Mouse (Mus musculus): ENCODE data around the gene Tnfsf11.

Gene Tnfsf11

DNA sequence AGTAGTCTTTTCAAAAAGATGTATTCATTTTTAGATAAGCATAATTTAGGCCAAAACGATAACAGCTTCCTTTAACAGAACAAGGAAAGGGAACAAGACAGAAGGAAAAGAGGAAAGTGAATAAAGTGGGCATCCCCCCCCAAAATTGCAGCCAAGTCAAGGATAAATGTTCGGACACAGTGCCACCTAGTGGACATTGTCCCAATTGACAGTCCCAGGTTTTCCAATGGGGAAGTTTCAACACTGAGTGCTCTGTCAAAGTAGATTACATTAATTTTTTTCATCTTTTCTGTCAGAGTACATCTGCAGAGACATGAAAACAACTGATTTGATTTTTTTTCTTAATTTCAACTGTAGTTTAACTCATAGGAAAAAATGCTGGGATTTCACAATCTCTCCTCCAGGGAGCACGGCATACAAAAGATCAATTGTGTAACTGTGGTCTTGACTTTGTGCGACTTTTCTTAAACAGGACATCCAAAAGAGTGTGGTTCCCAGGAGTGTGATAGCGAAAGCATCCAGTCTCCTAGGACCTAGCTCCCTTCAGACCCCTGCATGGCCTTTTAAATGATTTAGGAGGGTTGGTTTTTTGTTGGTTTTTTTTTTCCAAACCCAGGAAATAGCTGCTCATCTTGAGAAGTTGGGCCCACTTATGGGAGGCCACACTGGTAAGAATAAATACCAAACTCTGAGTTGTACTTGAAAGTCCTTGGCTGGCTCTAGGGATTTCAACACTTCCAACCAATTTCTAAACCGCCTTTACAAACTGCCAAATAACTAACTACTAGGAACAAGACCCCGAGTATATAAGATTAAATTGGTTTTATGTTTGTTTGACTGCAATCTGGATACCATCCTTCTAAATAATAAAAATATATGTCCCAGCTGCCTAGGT is 19.7 kb downstream of the Tnfsf11 start:
- peak in 1 of 2 experiments; percentile 30 for DNase-seq

GRCm38 (mm10) chr14:78286011-78286548 is 21.8 kb downstream of the Tnfsf11 start:
- no peak for DNase-seq

DNA sequence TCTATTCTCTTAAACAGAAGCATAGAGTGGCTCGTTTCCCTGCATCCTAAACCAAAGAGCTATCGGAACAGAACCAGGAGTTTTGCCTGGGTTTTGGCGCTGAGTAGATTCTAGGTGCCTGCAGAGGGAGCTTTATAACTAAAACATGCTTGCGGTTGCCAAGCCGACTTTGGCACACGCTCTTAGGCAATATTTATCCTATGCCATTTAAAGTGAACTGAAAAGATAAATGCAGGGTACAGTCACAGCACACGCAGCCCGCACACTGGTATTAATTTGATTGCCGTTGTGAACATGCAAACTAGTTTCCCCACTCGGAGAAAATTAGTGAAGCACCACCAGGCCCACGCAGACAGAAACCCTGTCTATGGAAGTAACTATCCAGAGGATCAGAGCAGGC is 25.4 kb downstream of the Tnfsf11 start:
- DNase-seq: no peak

- no peak for DNase-seq
These were observed 31.4 kb downstream of the Tnfsf11 start for GRCm38 (mm10) chr14:78276395-78276930.

GRCm38 (mm10) chr14:78274851-78275250 is 33.0 kb downstream of the Tnfsf11 start:
- DNase-seq: no peak

DNA sequence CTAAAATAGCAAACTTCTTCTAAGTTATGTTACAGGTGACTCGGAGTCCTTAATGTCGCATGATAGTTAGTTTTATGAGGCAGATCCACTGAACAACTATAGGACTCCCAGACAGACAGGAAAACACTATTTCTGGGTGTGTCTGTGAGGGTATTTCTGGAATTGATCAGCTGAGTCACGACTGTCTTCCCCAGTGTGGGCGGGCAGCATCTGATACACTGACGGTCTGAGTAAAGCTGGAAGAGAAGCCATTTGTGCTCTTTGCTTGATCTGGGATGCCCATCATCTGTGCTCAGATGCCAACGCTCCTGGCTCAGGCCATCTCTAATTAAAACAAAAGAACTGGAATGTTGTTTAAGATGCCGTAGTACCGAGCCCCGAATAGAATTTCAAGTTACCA is 33.7 kb downstream of the Tnfsf11 start:
- DNase-seq: no peak

DNA sequence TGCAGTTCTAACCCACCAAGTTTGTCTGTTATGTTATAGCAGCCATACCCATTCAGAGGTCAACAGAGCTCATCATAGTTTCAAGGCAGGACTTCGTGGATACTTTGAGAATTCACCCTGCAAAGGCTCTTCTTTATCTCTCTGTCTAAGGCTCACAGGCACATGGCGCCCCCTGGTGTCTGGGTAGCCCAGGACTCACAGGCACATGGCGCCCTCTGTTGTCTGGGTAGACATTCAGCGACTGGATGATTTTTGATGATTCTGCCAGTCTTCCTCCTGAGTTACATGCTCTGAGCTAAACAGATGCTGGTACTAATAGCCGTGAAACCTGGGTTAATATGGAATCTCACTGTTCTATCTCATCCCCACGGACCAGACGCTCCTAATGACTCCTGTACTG is 34.3 kb downstream of the Tnfsf11 start:
- DNase-seq: peak; percentile 10 to 56

GRCm38 (mm10) chr14:78264876-78265275 is 43.0 kb downstream of the Tnfsf11 start:
- DNase-seq: no peak

- no peak for DNase-seq
These were observed 45.2 kb downstream of the Tnfsf11 start for GRCm38 (mm10) chr14:78262596-78262995.

DNA sequence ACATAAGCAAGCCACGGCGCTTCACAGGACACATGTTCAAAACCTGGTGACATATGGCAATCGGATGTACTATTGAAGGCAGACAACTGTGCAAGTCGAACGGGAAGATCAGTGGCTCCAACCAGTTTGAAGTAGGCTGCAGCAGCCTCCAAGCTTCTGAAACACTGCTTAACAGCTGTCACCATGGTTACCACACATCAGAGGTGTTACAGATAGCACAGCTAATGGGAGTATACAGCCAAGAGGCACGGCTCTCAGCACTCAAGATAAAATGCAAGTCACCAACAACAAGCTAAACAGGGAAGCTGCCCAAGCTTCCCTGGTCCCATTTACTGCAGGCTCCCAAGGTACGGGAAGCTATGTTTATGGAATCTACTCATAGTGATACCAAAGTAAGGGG is 46.6 kb downstream of the Tnfsf11 start:
- no peak for DNase-seq

DNA sequence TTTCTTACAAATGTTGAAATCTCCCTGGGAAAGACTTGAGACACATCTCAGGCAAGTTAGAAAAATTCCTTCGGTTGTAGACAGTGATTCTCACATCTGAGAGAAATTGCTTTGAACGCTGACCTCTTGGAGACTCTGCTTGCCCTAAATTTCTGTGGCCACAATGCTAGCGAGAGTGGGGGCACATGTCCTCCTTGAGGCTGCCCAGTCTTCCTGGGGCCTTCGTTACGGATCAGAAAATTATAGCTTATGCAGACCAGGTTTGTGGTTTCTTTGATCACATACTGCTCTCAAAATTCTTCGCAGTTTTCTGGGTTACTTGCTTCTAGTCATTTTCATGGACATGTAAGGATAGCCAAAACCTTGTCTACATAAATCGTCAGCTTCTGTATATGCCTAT is 53.8 kb downstream of the Tnfsf11 start:
- no peak for DNase-seq

DNA sequence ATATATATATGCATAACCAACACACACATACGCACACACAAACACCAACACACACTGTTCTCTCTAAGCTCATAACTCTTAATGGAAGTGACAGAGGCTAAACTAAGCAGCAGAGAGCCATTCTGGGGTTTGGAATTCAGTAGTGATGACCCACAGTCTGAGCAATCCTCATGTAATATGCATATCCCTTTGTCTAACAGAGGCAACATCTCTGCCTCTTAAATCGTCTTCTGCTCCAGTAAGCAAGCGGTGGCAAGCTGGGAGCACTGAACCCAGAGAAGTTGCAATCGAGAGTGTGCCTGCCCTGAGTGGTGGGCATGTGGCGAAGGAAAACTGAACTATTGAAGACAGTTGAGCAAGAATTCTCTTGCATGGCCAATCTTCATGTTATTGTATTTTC is 61.2 kb downstream of the Tnfsf11 start:
- DNase-seq: no peak

- no peak for DNase-seq
These were observed 63.0 kb downstream of the Tnfsf11 start for GRCm38 (mm10) chr14:78244811-78245210.

GRCm38 (mm10) chr14:78239346-78239745 is 68.5 kb downstream of the Tnfsf11 start:
- no peak for DNase-seq

DNA sequence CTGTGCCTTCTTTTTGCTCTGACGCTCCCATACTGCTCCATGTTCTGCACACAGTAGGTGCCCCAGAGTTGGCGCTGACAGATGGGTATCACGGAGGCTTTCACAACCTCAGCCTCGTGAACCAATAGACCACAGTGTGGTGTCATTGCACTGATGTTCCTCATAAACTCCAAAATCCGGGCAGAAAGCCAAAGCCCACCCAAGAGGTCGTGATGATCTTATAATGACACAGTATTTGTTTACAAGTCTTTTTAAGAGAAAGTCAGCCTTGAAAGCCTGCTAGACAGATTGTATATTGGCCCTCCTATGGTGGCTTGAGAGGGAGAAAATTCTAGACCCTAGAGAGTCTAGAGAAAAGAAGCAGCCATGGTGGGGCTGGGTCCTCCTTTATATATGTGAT is 70.6 kb downstream of the Tnfsf11 start:
- no peak for DNase-seq

DNA sequence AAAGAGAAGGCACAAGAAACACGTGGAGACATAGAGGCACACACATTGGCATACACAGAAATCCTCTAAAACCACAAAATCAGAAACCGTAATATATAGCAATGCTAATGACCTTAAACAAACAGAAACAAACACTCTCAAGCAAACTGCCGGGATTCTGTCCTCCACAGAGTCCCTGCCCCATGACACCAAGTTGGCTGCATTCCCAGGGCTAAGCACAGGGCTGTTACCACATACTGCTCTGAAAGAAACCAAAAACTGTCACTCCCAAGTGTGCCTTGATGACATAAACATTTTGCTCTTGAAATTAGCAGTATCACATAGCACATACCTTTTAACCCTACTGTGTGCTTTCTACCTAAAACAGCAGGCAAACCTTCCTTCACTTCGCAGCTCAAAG is 71.7 kb downstream of the Tnfsf11 start:
- peak; percentile 4 to 5 for DNase-seq

DNA sequence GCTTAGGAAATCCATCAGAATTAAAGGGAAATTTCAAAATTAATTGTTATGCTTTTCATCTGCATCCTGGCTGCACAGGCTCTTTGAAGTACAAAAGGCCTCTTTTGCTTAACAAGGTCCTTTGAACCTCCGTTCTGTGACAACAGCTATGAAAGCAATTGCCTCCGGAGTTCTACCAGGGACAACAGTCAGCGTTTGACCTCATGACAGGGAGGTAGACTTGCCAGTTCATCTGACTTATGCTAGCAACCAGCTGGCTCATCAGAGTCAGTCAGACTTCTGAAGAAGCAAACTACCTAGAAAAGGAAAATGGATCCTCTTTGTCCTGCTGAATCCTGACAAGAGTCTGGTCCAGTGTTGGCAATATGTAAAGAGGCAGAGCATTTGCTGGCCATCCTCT is 72.5 kb downstream of the Tnfsf11 start:
- DNase-seq: no peak

GRCm38 (mm10) chr14:78229012-78229411 is 78.8 kb downstream of the Tnfsf11 start:
- DNase-seq: no peak
